Mouse (Mus musculus) kidney, postnatal 0 days (tissue): ENCODE measurements around the gene Egfl8. TPM values are rescaled to one million over a fixed set of nuclear protein-coding genes. Genes with fewer than 3 reads are reported as not detected.

Experiments used
- ATAC-seq: fragments of 200-750 bp; cut with Nextera tagmentation; replicated peaks from 2 replicates; pipeline ENCODE4 v1.8.0; 2017; ENCODE audit warnings: low read depth, moderate number of reproducible peaks, moderate TSS enrichment, moderate library complexity; ENCODE audit not compliant: low FRiP score
- DNase-seq: peaks from one replicate; pipeline ENCODE4 v3.0.0-alpha.2; 2016; ENCODE audit warnings: low spot score
- H3K27ac ChIP-seq: fragments of 300-500 bp; sonication (generic); 2 replicates; pipeline ENCODE4 v1.5.1; 2014; ENCODE audit warnings: mild to moderate bottlenecking
- H3K27me3 ChIP-seq: fragments of 300-500 bp; sonication (generic); 2 replicates; pipeline ENCODE4 v1.6.1; 2014; ENCODE audit warnings: low read length, mixed read lengths; ENCODE audit not compliant: insufficient read depth
- H3K36me3 ChIP-seq: fragments of 300-500 bp; sonication (generic); 2 replicates; pipeline ENCODE4 v1.6.1; 2014; ENCODE audit warnings: low read length, mixed read lengths; ENCODE audit not compliant: insufficient read depth
- H3K4me1 ChIP-seq: fragments of 300-500 bp; sonication (generic); replicated peaks from 2 replicates; pipeline ENCODE4 v1.6.1; 2014; ENCODE audit warnings: antibody characterized with exemption, low read length, mixed read lengths; ENCODE audit not compliant: insufficient read depth
- H3K4me2 ChIP-seq: fragments of 300-500 bp; sonication (generic); 2 replicates; pipeline ENCODE4 v1.6.1; 2014; ENCODE audit warnings: mild to moderate bottlenecking, low read length, moderate library complexity, mixed read lengths
- H3K4me3 ChIP-seq: fragments of 300-500 bp; sonication (generic); replicated peaks from 2 replicates; pipeline ENCODE4 v1.5.1; 2014; ENCODE audit warnings: low read depth, low read length
- H3K9ac ChIP-seq: fragments of 300-500 bp; sonication (generic); 2 replicates; pipeline ENCODE4 v1.6.1; 2014; ENCODE audit warnings: low read depth, low read length
- H3K9me3 ChIP-seq: fragments of 300-500 bp; sonication (generic); replicated peaks from 2 replicates; pipeline ENCODE4 v1.6.1; 2016; ENCODE audit warnings: low read length, inconsistent platforms, mixed read lengths
- CTCF ChIP-seq: IDR thresholded peaks from 2 replicates; pipeline ENCODE4 v1.5.1; 2016; ENCODE audit warnings: antibody characterized with exemption, low read depth, mild to moderate bottlenecking, moderate library complexity
- WGBS: fragments of 180-500 bp; shearing (Covaris S2); extraction: QIAGEN DNeasy Blood & Tissue Kit; methylation state at CpG from one replicate; pipeline ENCODE4 v1.1.7; 2014; 5-methylcytosine and 5-hydroxymethylcytosine counted together
- polyA plus RNA-seq: library from polyadenylated mRNA; unstranded; fragments of >200 nt; fragmentation: Nextera tagmentation; extraction: Ambion mirVana; gene quantifications from 2 replicates; pipeline ENCODE4 v1.2.1, GENCODE M21; 2015

The Egfl8 gene
- polyA plus RNA-seq, 1 experiment from 2014 or later, result 5.9 TPM

- ATAC-seq (no peak), DNase-seq (peak; percentile 66)
- no peak overlapping the region for H3K9ac ChIP-seq
- peak; percentile 87 for TF ChIP-seq CTCF
- no peaks in the 10 kb centered on the region for H3K4me1 ChIP-seq
- H3K27me3 ChIP-seq, result no peaks in the 10 kb centered on the region
- no peak overlapping the region for H3K4me3 ChIP-seq
- H3K36me3 ChIP-seq, result peaks cover 41% of the 10 kb centered on the region
- no peak overlapping the region for H3K4me2 ChIP-seq
- H3K9me3 ChIP-seq, result no peaks in the 10 kb centered on the region
- no peak overlapping the region for H3K27ac ChIP-seq
- WGBS, result 17% methylated on average over 6 of the region's 6 CpGs
Observed at GRCm38 (mm10) chr17:34618999-34619398, 3.2 kb upstream of the Egfl8 start.

DNA sequence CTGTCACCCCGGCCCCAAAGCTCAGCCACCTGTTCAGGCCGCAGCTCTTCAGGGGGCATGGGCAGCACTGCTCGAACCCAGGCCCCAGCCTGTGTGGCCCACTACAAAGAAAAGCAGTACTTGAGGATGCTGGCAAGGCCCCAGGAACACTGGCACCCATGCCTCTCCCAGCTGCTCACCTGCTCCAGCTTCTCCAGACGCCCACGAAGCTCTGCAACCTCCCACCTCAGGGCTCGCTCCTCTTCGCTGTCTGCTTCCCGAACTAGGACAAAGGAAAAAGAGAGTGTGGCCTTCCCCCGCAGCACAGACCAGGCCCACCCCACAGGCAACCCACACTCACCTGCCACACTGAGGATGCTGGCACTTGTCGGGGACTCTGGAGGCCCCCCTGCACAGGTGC, 1.9 kb downstream of the Egfl8 start:
- no peak for TF ChIP-seq CTCF
- peaks cover 51% of the 10 kb centered on the region for H3K36me3 ChIP-seq

DNA sequence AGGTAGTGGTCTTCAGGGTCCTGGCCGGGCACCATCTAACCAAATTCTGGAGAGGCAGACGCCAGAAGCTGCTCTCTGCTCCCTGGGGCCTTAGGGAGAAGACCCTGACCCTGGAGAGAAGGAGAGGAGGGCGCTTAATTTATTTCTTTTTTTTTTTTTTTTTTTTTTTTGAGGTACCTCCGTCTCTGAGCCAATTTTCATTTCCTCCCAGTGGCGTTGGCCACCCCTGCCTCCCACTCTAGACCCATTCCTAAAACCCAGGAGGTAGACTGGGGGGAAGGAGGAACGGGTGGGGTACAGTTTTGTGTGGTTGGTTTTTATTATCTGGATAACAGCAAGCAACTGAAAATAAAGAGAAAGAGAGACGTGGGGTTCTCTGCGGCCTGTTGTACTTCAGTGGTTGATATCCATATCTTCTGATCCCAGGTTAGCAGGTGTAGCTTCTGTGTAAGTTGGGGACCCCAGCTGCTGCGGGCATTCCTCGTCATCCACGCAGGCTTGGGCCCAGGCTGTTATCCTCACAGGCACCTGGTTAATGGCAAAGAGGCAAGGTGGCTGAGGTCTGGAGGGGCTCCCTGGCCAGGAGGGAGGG, 2.6 kb downstream of the Egfl8 start:
- DNase-seq (no peak), ATAC-seq (no peak)
- Histone ChIP-seq H3K9ac (no peak overlapping the region), H3K36me3 (peaks cover 51% of the 10 kb centered on the region), H3K4me2 (no peak overlapping the region), H3K4me3 (no peak overlapping the region), H3K9me3 (no peaks in the 10 kb centered on the region), H3K4me1 (0 out of 2 replicates have a peak, but pooled peaks cover 5% of the 10 kb centered on the region), H3K27me3 (no peaks in the 10 kb centered on the region), H3K27ac (no peak overlapping the region; the same call in 1 of the 2 replicates)
- WGBS, result 78% methylated on average over 10 of the region's 11 CpGs
- TF ChIP-seq CTCF, result no peak

More for the DNA sequence above, 1.9 kb downstream of the Egfl8 start:
- no peaks in the 10 kb centered on the region for H3K4me1 ChIP-seq
- 91% methylated on average over 10 of the region's 10 CpGs for WGBS
- no peaks in the 10 kb centered on the region for H3K9me3 ChIP-seq
- DNase-seq (no peak), ATAC-seq (no peak)
- H3K27ac ChIP-seq, result no peak overlapping the region
- no peak overlapping the region for H3K4me2 ChIP-seq
- H3K27me3 ChIP-seq, result no peaks in the 10 kb centered on the region
- H3K4me3 ChIP-seq, result no peak overlapping the region
- no peak overlapping the region for H3K9ac ChIP-seq

DNA sequence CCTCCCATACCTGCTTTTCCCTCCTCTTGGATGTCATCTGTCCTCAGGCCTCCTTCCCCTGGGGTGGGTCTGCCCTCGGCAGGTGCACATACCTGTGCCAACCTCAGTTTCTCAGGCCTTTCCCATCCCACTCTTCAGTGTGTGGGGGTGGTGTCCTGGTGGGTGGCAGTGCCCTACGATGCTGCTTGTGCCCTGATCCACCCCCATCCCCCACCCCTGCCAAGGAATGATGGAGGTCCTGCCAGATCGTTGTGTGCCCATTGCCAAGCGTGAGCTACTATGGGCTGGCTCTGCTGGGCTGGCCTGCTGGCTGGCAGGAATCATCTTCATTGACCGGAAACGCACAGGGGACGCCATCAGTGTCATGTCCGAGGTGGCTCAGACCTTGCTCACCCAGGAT, 4.7 kb downstream of the Egfl8 start:
- DNase-seq (no peak), ATAC-seq (no peak)
- 87% methylated on average over 8 of the region's 8 CpGs for WGBS
- H3K4me2 ChIP-seq, result no peak overlapping the region
- peaks cover 42% of the 10 kb centered on the region for H3K36me3 ChIP-seq
- no peaks in the 10 kb centered on the region for H3K27me3 ChIP-seq
- no peak overlapping the region for H3K9ac ChIP-seq
- H3K4me1 ChIP-seq, result peaks cover 16% of the 10 kb centered on the region; the same call in 1 of the 2 replicates
- no peak overlapping the region for H3K4me3 ChIP-seq
- no peak overlapping the region for H3K27ac ChIP-seq
- H3K9me3 ChIP-seq, result no peaks in the 10 kb centered on the region
- no peak for TF ChIP-seq CTCF

DNA sequence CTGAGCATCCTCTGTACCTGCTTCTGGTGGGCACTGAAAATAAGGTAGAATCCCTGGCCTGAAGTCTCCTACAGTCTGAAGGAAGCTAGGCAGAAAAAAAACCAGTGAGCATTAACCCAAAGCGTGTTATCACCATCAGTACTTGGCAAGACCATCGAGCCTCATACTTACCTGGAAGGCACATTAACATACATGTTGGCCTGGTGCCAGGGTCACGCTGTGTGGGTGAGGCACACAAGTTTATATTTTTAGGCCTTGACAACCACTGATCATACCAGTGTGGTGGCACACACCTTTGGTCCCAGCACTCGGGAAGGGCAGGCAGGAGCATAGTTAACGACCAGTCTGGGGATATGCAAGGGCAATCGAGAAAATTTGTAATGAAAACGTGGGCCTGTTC, 7.8 kb downstream of the Egfl8 start:
- no peak for DNase-seq
- TF ChIP-seq CTCF, result no peak
- Histone ChIP-seq H3K27me3 (no peaks in the 10 kb centered on the region), H3K9me3 (no peaks in the 10 kb centered on the region), H3K36me3 (peaks cover 22% of the 10 kb centered on the region), H3K4me1 (peaks cover 16% of the 10 kb centered on the region), H3K9ac (peak overlapping the region; percentile 18; the same call in 1 of the 2 replicates), H3K27ac (peak overlapping the region; percentile 62), H3K4me3 (no peak overlapping the region), H3K4me2 (no peak overlapping the region)
- no peak for ATAC-seq
- WGBS, result 60% methylated on average over 7 of the region's 7 CpGs

DNA sequence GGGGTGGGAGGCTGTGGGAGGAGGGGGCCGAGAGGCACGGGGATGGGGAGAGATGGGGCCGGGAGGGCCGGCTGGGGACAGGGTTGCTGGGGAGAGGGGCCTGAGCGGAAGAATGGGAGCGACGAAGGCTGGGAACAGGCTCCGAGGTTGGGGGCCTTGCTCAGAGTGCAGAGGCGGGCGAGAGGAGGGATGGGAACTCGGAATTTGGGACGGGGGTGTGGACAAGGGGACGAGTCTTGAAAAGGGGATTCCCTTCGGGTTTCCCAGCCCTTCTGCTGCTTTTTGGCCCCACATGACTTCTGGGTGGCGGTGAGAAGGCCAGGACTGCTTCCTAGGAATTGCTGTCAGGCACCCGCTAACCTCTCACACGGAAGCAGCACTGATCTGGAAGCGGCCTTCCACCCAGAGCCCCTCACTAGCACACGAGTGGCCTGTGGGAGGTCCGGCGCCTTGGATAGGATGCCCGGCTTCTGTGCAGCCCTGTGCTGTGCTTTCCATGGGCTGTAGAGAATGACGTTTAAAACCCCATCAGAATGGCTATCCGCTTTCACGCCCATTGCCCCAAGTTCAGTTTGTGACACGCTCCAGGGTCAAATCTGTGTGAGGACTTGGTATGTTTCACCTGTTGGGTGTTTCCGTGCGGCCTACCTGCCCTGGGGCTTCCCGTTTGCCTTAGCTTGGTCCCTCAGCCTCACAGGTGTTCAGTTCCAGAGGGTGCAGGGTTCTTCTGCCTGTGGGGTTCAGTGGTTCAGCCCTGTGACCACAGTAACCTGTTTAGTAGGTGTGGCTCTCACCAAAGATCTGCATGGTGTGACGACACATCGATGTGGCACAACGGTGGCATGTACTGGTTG, 9.4 kb downstream of the Egfl8 start:
- DNase-seq (peak; percentile 50), ATAC-seq (no peak)
- no peak for TF ChIP-seq CTCF
- peak overlapping the region; percentile 88 for H3K4me3 ChIP-seq
- peak overlapping the region; percentile 89 for H3K27ac ChIP-seq
- H3K9me3 ChIP-seq, result no peaks in the 10 kb centered on the region
- peaks cover 11% of the 10 kb centered on the region for H3K36me3 ChIP-seq
- peaks cover 18% of the 10 kb centered on the region for H3K4me1 ChIP-seq
- peak overlapping the region; percentile 92 for H3K4me2 ChIP-seq
- peak overlapping the region; percentile 95 for H3K9ac ChIP-seq
- 9% methylated on average over 29 of the region's 32 CpGs for WGBS
- no peaks in the 10 kb centered on the region for H3K27me3 ChIP-seq
